Mouse (Mus musculus) kidney, embryonic 16.5 days (tissue): ENCODE results near the gene Ankrd40. TPM values are rescaled to one million over a fixed set of nuclear protein-coding genes. Genes with fewer than 3 reads are reported as not detected.

Experiments
- polyA plus RNA-seq: library from polyadenylated mRNA; unstranded; fragments of >200 nt; fragmentation: Nextera tagmentation; extraction: Ambion mirVana; gene quantifications from 2 replicates; pipeline ENCODE4 v1.2.1, GENCODE M21; 2015

Ankrd40 gene
- polyA plus RNA-seq, 1 experiment from 2014 or later = 11.2 TPM

Other genes starting within 250 kb of the Ankrd40 start
- 31.9 and 36.1 TPM in 2 replicates for gene Tob1, start 116.5 kb upstream of the Ankrd40 start, polyA plus RNA-seq
- gene Wfikkn2, start 82.0 kb upstream of the Ankrd40 start, polyA plus RNA-seq = 2.2 and 3.1 TPM in 2 replicates
- not detected in 2 replicates for gene Gm21885, start 46.1 kb upstream of the Ankrd40 start, polyA plus RNA-seq
- 99.5 and 112 TPM in 2 replicates for gene Luc7l3, start 6.0 kb upstream of the Ankrd40 start, polyA plus RNA-seq
- gene Abcc3, start 65.0 kb downstream of the Ankrd40 start, polyA plus RNA-seq = 5.0 and 7.0 TPM in 2 replicates
- gene Cacna1g, start 146.2 kb downstream of the Ankrd40 start, polyA plus RNA-seq = 10.2 and 10.3 TPM in 2 replicates
- gene Spata20, start 158.2 kb downstream of the Ankrd40 start, polyA plus RNA-seq = 0.19 and 0.37 TPM in 2 replicates
- gene Epn3, start 172.0 kb downstream of the Ankrd40 start, polyA plus RNA-seq = 23.4 and 28.2 TPM in 2 replicates
- 4.3 and 5.1 TPM in 2 replicates for gene Mycbpap, start 193.7 kb downstream of the Ankrd40 start, polyA plus RNA-seq
- 4.3 and 6.1 TPM in 2 replicates for gene Rsad1, start 221.3 kb downstream of the Ankrd40 start, polyA plus RNA-seq
- gene Chad, start 237.0 kb downstream of the Ankrd40 start, polyA plus RNA-seq = 0.58 and 0.64 TPM in 2 replicates